Mouse (Mus musculus): ENCODE measurements around the gene Robo1.

Robo1 gene

DNA sequence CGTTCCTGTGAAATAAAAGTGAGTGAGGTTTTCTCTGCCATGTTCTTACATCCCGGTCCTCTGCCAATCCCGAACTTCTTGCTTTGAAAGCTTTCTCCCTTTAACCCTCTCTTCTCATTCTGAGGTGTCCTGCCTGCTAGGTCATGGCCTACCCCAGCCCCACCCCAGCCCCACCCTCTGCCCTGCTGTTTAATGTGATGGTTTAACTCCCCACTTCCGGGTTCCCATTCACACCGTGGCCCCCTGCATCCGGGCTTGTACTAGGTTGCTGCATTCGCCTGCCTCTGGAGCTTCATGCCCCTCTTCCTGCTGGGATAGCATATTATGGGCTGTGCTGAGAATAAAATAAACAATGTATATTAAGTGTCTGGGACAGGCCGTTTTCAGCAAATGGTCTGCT, 706.4 kb downstream of the Robo1 start:
- peak; percentile 36 for DNase-seq

DNA sequence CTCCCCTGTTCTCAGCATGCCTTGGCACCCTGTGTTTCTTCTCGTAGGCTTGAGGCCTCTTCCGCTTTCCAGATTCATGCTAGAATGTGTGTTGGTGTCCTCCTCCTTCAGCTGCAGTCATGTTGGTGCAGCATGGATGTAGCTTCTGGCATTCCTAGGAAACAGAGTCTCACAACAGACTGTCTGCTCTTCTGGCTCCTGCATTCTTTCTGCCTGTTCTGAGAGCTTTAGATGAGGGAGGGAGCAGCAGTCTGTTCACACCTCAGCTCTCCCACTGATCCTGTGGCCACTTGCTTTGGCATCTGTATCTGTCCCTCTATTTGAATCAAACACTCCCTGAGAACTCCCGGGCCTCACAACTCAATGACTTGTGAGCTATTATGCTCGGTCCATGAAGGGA, 707.9 kb downstream of the Robo1 start:
- DNase-seq, result peak; percentile 33

DNA sequence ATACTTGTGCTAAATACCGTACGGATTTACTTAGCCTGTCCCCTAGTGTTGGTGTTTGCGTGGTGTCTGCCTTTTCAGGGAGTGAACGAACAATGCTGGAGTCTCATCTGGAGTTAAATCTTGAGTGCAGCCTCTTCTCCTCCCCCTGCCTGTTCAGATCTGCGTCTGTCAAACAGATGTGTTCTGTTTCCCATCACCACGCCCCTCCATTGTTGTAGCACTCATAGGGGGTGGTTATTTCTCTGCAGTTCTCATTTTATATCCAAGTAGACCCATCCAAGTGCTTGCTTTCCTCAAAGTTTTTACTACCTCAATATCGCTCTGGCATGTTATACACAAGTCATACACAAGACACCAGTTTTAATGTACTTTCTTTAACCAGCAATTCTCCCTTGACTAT, 708.7 kb downstream of the Robo1 start:
- DNase-seq, result peak; percentile 33

DNA sequence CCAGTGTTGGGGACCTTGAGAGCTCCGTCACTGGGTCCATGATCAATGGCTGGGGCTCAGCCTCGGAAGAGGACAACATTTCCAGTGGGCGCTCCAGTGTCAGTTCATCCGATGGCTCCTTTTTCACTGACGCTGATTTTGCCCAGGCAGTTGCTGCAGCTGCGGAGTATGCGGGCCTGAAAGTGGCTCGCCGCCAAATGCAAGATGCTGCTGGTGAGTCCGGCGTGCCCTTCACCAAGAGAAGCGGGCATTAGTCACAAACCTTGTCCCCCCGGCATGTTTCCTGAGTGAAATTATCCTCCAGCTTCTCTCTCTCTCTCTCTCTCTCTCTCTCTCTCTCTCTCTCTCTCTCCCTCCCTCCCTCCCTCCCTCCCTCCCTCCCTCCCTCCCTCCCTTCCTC, 716.2 kb downstream of the Robo1 start:
- DNase-seq, result no peak

DNA sequence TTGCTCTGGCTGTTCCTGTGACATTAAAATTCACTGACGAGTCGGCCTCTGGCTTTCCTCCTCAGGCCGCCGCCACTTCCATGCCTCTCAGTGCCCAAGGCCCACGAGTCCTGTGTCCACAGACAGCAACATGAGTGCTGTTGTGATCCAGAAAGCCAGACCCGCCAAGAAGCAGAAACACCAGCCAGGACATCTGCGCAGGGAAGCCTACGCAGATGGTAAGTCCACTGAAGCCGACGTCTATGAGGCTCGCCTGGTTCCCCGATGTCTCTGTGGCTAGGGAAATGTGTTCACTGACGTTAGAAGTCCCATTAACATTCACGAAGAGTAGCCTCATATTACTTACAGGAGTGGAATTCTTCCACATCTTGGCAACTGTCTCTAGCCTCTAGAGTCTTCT, 719.6 kb downstream of the Robo1 start:
- DNase-seq, result no peak

DNA sequence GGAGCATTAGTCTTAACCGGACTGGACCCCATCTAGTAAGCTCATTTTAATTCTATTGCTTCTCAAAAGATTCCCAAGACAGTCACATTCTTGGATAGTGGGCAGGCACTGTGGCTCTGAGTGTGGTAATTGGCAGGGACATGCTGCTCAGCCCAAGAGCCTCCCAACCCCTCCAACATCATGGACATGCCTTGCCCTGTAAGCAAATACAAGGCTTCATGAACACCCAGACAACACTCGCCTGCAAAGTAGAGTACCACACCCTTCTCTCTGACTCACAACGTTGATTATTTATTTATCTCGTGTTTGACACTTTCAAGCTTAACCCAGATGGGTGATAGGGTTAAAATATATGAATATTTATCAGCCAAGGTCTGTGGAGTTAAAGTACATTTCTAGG, 722.9 kb downstream of the Robo1 start:
- DNase-seq, result no peak

DNA sequence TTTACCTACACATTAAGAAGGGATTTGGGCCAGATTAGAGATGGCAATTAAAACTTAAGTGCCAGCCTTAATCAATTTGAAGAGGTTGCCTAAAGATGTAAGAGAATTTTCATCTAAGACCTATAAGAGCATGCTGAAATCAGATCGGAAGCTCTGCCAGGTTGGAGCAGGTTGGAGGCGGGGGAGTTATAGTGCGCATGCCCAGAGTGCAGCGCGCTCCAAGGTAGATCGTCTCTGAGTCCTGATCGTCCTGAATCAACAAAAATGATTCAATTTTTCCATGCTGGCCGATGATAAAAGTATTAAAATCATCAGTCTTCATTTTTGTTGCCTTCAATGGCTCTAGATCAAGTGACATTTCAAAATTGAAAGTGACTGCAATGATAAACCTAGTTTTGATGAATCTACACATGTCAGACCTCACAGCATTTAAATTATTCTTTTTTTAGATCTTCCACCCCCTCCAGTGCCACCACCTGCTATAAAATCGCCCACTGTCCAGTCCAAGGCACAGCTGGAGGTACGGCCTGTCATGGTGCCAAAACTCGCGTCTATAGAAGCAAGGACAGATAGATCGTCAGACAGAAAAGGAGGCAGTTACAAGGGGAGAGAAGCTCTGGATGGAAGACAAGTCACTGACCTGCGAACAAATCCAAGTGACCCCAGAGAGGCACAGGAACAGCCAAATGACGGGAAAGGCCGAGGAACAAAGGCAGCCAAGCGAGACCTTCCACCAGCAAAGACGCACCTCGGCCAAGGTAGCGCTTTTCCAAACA, 727.3 kb downstream of the Robo1 start:
- DNase-seq, result no peak

DNA sequence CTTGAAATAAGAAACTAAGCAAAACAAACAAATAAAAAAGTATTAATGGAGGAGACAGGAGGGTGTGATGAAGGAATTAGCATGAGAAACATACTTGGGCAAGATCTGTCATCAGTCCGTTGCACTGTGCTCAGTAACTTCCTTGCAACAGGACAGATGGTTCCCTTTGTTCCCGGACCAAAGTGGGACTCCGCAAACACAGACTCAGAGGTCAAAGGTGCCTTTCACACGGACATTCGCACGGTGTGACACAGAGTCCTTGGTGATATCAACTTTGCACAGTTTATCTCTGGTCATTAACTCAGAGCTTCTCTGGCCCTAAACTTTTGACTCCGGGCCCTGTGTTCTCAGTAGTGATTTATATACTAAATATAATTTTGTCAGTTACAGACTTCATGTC, 730.4 kb downstream of the Robo1 start:
- DNase-seq, result no peak

DNA sequence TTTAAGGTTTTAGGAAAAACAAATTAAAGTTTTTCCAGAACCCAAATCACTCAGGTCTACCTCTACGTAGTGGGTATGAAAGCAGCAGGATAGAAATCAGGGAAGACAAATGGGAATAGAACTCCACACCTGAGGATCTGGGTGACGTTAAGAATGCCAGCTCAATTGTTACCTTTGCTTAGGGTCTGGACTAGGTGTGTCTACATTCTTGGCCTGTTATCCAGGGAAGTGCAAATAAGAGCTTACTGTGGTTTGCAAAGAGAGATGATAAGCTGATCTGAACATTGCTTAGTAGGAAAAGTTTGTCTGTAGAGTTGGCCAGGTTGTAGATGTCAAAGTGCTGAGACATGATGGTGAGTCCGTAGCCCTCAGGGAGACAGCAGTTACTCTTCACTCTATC, 754.4 kb downstream of the Robo1 start:
- no peak for DNase-seq

DNA sequence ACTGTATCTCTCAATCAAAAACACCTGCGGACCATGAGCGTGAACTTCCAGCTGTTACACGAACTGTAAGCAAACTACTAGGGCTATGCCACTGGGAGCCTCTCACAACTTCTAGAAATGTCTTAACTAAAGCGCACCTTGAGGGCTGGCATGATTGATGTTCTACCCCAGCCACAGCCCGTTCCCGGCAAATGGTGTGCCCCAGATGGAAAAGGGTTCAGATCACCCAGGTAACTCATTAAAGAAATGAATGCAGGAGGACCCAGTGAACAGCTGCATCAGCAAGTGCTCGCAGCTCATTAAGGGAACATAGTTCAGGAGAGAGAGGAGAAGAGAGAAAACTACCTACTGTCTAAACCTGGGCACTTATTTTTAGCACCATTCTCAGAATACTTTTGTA, 759.7 kb downstream of the Robo1 start:
- no peak for DNase-seq

DNA sequence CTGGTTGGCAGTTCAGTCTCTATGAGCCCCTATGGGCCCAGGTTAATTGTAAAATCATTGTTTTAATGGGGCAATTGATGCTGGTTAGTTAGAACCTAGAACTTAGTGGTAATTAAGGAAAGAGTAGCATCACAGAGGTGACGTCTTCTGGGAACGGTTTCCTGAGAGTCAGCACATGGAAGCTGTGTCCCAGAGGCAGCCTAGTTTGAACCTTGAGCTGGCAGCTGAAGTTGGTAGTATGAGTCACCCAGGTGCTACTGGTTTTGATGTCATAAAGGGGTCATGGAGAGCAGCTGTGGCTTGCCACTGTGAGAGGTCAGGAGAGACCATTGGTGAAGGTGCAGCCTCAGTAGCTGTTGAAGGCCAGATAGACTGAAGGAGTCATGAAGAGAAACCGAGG, 763.9 kb downstream of the Robo1 start:
- DNase-seq, result no peak

DNA sequence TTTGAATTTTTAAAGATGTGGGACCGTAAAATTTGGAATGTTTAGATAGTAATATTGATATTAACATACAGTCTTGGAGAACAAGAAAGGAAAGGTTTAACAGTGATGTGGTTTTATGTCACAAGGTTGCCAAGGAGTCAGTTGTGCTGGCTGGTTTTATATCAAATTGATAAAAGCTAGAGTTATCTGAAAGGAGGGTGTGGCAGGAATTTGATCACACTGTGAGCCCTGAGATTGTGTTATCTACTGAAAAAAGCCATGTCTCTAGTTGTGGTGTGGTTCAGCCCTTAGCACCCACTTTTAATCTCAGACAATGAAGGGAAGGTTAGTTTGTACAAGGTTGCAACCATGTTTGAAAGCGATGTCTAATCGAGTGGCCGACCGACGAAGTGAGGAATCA, 764.8 kb downstream of the Robo1 start:
- no peak for DNase-seq

DNA sequence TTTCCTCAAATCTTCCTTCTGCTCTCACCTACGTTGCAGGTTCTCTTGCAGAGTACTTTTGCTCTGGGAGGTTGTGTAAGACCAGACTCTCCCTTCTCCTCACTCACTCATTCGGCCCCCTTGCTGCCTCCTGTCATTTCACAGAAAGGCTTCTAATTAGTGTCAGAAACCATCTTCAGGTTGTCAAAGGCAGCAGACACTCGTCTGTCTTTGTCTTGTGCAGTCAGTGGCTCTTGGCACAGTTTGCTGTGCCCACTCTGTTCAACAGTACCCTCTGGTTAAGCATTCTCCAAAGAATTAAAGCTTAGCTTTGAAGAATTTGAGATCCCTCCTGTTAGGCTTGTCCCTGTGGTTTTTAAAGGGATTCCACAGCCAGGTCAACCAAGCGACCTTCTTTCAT, 774.3 kb downstream of the Robo1 start:
- no peak for DNase-seq

DNA sequence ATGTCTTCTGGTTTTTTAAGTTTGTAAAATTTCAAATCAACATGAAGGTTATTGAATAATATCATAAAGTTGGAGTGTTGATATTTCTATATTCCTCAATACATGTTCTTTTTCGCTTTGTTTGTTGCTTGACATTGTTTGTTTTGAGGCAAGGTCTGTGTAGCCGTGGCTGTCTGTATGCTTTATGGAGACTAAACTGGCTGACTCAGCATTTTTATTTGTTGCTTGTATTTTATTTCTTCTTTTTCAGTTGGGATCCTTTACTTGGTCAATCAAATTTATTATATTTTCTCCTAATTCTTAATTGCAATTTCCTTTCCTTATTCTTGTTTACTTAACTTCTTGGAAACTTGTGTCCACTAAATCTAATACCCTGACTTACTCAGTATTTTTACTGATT, 775.0 kb downstream of the Robo1 start:
- no peak for DNase-seq
